Mouse (Mus musculus) spleen, postnatal 4 days (tissue): ENCODE results near the gene Capn9.

Experiments
- DNase-seq, 2 experiments: peaks; one replicate each; pipeline ENCODE4 v3.0.0; 2022; ENCODE audit warnings: low spot score in 2 of 2

Capn9 gene

DNA sequence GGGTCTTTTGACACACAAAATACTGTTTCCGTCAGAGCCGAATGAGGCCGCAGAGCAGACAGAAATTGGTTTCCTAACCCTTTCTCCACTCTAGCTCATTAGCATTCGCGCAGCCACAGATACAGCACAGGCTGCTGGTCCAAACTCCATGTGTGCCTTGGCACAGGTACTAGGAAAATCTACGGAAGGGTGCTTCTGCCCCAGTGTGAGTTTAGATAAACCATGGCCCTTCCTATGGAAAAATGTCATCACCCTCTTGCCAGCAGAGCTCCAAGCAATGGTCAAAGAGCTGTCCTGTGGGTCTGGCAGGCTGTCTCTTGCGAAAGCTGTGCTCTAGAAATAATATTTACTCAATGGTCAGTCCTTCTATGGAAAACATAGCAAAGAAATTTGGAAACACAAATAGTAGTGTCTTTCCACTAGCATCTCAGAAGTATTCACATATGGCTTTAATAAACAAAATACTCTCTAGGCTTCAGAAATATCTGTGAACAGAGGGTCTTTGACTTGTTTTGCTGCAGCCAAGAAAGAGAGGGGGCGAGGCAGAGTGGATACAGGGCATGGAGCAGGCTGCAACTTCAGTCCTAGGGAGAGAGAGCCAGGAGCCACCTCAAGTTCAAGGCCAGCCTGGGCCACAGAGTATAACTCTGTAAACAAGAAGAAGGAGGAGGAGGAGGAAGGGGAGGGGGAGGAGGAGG, 4.0 kb upstream of the Capn9 start:
- no peak for DNase-seq

DNA sequence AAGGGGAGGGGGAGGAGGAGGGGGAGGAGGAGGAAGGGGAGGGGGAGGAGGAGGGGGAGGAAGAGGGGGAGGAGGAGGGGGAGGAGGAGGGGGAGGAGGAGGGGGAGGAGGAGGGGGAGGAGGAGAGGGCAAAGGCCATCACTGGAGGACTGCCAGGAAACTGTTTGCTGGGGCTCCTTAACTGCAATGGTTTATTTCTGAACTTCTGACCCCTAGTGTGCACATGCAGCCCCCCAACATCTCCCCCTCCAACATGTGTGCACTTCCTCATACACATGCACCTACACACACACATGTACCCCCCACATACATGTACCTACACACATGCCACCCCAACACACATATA, 3.5 kb upstream of the Capn9 start:
- DNase-seq, result no peak

DNA sequence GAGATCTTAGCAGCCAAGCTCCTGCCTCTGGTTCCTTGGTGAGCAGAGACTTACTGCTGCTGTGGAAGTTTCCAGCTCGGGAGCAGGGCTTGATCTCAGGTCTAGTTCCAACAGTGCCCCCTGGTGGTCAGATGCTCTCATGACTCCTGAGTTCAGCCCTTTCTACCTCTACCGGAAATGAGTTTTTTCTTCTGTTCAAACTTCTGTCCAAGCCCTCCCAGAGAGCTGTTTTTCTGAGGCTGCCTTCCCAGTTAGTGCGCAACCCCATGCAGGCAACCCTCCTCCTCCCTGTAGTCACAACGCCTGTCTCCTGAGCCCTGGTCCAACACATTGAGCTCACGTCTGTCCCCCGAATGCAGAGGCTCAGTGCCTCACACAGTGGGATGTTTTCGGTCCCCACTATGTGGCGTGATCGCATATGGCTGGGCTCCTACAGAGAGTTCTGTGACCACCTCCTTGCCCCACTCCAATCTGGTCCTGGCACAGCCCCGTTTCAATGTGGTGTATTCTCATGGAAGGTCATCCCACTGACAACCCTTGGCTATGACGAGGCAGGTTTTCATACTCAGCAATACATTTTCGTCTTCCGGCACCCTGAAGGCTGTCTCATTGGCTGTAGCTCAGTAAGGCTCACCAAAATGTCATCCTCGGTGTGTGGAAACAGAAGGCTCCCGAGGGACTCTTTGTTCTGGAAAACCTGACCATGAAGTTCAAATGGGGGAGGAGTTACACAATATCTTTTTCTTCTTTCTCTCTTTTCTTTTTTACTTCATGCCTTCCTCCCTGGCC, 2.2 kb upstream of the Capn9 start:
- DNase-seq, result peak; percentile 78 to 94

DNA sequence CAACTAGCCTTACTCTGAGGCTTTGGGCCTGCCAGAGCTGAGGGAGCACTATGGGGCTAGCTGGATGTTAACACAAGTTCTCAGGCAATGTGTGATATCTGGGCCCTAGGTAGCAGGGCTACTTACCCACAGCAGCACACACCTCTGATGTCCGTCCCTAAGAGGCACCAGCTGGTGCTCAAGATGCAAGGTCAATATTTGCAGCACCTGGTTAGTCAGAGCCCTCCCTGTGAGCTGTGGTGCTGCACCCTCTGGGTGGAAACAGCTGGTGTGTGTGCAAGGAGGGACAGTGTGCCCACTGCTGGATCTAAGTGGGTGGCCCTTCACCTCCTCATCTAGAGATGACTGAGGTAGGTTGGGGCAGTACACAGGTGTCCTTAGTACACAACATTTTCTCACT, 840 bp downstream of the Capn9 start:
- DNase-seq, result no peak

DNA sequence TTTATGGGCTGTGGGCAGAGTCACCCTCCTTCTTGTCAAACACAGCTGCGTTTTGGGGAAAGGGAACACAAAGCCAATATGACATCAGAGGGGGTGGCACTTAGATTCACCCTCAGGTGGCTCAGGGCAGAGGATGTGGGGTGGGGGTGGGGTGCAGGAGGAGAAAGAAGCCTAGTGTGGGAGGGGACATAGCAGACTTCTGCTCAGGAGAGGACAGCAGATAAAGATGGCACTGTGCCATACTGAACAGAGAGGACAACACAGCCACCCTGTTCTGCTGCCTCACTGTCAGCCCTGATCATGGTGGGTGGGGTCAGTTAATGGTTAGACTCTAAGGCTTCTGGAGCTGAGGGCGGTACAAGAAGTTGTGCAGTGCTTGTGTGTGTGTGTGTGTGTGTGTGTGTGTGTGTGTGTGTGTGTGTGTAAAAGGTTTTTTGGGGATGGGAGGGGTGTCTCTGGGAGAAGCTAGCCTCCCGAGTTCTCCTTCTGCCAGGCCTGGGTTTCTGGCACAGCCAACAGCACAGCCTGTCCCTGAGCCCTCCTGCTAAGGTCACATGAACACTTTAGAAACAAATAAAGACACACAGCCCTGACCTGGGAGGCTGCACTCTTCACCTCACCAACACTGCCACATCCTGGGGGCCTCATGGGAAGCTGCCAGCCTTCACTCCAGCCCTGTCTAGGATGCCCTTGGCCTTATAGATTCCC, 10.0 kb downstream of the Capn9 start:
- DNase-seq, result no peak

DNA sequence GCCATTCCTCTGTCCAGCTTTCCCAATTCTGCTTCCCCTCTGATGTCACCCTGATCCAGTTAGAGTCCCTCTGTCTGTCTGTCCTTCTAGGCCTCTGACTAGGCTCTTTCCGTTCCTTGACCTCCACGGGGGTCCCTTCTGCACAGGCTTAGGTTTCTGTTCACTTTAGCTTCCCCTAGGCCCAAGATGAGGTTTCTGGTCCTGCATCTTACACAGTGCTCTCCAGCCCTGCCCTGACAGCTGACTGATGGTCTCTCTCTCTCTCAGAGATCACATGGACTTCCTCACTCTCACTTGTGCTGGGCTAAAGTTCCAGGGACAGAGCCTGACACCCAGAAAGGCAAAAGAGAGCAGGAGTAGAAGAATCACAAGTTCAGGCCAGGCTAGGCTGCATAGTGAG, 10.6 kb downstream of the Capn9 start:
- DNase-seq, result no peak

DNA sequence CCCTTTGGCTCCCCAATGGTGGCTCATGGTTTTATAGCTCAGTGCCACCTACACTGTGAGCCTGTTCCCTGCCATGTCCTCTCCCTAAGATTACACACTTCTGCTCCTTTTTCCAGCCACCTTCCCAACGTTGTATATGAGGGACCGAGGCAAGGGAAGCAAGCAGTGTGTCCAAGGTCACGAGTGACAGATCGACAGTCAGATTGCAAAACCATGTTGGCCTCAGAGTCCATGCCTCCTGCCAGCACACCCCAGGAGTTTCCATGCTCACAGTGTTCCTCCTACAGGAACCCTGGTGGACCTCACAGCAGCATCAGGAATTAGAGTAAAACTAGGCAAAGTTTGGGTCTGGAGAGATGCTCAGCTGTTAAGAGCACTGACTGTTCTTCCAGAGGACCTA, 13.5 kb downstream of the Capn9 start:
- no peak for DNase-seq

DNA sequence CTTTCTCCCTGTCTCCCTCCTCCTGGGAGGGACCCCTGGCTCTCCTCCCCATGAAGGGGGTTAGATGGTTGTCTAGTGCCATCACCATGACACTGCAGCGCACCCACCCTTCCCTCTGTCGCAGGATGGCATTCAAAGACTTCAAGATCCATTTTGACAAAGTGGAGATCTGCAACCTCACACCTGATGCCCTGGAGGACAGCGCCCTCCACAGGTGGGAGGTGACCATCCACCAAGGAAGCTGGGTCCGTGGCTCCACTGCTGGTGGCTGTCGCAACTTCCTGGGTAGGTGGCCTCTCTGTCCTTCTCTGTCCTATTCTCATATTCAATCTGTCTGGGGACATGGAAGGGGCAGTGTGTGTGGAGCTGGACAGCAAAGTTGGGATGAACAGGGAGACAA, 28.2 kb downstream of the Capn9 start:
- DNase-seq, result no peak

DNA sequence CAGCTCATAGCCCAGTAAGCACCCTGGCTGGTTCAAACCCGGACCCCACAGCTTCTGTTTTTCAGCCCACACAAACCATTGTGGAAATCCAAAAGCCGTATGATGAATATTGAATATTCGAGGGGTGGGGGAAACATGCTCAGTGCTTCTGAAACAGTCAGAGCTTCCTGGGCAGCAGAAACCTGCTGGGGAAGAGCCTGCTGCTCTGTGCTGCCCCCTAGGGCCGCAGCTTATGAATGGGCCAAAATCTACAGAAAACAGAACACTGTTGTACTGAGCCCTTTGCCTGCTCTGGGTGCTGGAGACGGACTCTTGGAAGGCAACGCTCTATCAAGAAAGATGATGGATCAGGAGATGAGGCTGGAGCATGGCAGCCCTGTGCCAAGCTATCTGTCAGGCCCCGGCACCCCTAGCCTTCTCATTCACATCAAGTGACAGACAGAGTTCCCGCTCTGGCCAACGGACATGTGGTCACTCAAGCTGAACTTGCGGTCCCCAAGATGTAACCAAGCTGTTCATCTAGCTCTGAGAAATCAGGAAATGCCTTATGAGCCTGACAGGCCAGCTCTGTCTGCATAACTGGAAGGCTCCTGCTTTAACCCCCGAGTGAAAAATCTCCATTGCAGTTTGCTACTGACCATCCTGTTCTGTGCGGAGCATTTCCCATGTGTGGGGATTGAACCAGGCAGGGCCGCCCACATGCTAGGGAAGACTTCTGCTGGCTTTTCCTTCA, 32.5 kb downstream of the Capn9 start:
- DNase-seq, result no peak

DNA sequence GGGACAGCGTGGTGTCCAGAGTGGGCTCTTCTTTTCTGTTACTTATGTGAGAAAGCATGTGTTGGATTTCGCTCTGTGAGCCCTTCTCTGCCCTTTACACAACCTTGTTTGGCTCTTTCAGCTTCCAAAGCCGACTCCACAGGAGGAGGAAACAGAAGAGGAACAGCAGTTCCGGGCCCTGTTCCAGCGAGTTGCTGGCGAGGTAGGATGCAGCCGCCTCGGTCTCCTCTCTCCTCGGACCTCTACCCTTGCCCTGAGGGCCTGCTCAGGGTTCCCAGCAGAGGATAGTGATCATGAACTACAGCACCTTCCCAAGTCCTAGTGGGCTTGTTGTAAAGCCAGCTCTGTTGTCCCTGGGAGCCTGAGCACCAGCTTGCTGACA, 33.1 kb downstream of the Capn9 start:
- no peak for DNase-seq

DNA sequence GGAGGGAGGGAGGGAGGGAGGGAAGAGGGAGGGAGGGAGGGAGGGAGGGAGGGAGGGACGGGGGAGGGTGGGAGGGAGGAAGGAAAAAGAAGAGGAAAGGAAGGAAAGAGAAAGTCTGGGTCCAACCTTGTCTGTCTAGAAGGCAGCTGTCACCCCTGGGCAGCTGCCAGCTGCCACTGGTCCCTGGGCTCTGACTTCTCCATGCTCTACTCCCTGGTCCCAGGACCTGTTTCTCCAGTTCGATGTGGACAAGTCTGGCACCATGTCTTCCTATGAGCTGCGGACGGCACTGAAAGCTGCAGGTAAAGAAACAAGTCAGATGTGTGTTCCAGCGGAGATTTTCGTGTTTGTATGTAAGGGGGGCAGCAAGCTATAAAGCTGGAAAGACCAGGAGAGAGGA, 38.4 kb downstream of the Capn9 start:
- DNase-seq, result no peak

DNA sequence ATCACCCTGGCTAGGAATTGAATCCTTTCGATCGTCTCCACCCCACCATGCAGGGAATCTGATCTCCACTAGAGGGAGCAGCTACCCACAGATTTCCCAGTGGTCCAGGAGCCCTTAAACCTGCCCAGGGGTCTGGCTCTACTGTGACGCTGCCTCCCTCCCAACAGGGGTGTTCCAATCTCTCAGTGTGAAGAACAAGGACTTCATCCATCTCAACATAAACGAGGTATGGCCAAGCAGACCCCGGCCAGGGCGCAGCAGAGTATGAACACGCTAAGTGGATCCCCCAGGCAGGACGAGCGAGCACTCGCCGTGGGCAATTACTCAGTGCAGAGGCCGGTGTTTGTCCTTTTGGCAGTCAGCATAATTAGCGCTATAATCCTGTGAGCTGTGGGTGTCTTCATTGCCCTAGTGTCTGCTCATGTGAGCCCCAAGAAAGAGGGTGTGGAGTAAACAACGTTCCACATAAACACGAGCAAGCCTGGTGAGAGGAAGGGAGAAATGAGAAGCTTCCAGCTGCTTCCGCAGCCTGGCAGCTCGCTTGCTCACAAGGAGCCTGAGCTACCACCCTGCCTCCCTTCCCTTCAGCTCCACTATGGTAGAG, 41.5 kb downstream of the Capn9 start:
- DNase-seq, result peak; percentile 61 to 80

DNA sequence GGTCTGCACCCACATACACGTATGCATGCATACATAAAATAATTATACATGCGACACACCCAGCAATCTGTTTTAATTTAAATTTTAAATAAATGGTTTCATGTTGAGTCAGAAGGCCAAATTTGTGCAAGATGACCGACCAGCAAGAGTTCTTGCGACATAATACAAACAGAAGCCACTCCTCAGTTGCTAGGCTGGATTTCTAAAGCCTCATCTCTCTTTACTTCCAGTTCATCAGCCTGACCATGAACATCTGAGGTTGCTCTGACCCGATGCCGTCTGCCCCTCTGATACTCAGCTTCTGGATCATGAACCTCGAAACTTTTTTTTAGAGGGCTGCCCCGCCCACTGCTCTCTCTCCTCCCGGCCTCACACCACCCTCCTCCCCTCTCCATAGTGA, 42.3 kb downstream of the Capn9 start:
- no peak for DNase-seq

DNA sequence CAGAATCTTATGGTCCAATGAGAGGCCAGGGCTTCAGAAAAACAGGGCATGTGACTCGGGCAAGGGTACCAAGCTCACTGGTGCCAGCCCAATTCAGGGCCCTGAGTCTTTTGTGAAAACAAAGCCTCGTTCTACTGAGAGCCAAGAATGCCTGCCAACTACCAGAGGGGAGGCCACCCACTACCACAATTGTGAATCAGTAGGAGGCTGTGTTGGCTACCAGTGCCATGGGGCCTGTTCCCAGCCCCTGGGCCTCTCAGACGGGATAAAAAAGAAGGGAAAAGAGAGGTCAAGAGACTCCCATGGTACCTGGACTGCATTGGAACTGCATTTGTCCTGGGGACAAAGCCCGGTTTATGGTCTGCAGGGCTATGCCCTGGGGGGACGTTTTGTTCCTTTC, 45.3 kb downstream of the Capn9 start:
- no peak for DNase-seq

DNA sequence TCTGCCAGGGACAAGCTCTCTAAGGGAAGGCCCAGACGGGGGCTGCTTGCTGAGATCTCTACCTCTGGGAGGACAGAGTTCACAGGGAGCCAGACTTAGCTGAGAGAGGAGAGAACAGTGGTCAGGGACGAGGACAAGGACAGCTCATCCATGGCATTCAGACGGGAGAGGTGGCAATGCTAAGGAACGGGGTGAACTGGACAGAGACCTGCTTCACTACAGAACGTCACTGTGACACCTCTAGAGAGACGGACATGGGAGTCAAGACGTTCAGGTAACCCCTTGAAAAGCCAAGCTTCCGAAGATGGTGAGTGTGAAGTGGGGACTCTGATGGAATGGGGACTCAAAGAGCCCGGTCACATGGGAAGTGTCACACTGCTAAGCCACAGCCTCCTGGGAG, 50.3 kb downstream of the Capn9 start:
- DNase-seq, result no peak

DNA sequence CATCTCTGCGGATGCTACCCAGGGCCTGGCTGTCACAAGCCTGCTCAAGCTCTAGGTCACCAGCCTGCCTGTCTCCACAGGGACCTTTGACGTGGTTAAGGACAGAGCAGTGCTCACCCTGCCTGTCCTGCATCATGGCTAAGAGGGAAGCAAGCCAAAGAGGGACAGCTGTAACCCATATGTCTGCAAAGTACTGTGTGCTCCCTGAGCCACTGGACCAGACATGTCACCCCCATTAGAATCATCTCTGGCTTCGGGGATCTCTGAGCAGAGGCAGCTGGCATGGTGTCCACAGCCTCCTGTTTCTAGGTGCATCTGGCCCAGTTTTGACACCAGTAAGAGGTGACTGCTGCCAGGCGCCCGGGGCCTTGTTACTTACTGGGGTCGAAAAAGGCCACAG, 54.6 kb downstream of the Capn9 start:
- no peak for DNase-seq

DNA sequence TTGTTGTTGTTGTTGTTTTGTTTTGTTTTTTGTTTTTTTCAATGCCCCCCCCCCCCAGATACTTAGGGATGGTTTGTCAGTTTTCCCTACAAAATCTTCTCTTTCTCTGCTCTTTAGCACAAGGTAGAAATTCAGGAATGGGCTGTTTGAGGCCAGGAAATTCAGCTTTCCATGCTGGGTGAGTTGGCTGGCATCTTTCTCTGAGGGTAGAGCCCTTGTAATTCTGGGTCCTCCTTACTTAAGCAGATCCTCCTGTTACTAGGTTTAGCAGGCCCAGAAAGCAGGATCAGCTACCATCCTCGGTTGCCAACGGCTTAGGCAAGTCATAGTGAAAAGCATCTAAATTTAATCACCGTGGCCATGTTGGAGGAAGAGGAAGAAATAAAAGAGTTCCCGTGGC, 55.0 kb downstream of the Capn9 start:
- DNase-seq, result no peak

DNA sequence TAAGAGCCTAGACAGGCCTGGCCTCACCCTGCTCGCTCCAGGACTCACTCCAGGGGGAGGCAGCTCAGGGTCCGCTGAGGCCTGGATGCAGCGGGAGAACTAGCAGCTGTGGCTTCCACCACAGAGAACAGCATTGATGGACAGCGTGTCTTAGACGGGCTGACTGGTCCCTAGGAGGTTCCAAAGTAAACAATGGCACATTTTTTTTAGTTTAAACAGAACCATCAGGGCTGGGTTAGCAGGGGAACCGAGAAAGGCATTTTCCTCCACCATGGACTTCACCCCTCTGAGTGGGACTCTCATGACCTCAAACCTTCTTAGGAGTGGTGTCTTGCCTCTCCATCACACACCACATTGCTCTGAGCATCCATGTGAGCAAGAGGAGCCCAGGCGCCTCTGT, 56.1 kb downstream of the Capn9 start:
- DNase-seq, result no peak

DNA sequence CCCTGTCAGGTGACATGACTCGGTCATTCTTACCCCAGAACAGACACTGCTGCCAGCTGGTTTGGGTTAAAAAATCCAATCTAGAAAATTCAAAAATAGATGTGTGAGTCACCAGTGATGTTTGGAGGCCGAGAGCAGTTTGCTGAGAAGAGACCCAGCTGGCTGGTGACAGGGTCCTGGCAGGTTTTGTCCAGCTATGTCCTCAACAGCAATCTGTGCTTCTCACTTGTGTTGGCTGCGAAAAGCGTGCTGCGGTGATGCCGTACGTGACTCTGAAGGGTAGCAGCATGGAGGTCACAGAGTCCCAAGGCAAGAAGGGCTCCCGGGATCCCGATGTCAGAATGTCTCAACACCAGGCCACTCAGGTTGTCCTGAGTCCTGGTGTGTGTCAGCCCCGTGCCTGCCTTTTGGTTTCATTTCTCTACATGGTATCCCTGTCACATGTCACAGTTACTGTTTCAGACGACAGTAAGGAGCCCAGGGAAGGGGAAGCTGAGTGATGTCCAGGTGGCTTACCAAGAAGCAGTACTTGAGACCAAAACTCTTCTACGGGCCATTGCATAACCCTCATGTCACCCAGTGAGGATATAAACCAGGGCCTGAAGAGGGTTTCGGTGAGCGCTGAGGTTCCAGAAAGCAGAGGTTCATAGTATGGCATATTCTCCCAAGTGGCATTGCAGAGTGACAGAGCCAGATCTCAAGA, 57.2 kb downstream of the Capn9 start:
- DNase-seq, result no peak

DNA sequence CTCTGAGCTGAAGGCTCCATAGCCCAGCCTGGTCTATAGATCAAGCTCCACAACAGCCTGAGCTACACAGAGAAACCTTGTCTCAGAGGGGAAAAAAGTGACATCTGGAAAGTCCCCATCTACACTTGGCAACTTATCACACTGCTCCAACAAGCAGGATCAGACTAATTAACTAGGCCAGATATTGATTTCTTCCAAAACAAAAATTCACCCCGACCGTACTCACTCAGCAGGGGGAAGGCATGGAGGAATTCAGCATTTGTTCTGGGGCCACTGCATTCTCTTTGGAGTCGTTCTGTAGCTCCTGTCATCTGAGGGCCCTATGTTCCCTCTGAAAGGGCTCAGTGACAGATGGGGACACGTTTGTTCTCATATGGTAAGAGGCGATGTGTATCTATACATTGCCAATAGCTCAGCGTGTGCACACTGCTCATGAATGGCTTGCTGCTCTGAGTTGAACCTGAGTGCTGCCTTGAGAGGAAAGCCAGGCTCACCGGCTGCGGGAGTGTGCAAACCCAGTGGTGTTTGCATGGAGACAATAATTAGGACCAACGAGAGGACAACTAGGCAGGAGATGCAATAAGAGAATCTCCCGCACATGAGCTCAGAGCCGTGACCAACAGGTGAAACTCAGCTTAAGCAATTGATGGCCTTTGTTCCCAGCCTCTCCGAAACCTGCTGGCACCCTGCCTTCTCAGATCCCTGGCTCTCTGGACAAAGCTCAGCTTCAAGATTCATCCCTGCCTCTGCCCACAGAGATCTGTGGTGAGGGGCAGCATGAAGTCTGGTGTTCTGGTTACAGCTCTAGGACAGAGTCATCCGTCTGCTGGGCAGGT, 58.7 kb downstream of the Capn9 start:
- no peak for DNase-seq

DNA sequence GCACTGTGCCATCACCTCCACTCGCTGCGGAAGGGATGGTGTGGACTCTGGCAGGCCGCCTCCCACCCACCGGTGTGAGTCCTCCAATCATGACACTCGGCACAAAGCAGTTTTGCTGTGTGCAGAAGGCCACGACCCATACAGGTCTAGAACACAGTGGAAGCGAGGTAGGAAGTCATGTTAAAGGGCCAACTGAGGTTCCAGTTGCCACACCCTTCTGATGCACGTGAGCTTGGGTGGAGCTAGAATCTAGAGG, 59.3 kb downstream of the Capn9 start:
- DNase-seq, result no peak
